Mouse (Mus musculus): Measurements from ENCODE around the gene Cpd. TPM values are rescaled to one million over a fixed set of nuclear protein-coding genes. Genes with fewer than 3 reads are reported as not detected.

Cpd gene
- total and polyA plus RNA-seq, 3 experiments, result 11.2 to 28.5 (median 27.7) TPM

- H3K36me3 ChIP-seq (replicated peaks in 1 of 2; ENCODE audit: control insufficient read depth in 1 of 2, insufficient read depth in 1 of 2, low read length in 1 of 2), result peaks cover 15 to 74% of the 10 kb centered on the region in 2 experiments
- in situ Hi-C loops (cut with MboI; ENCODE audit: low pct_ligation_motif_present, low pct_unique_long_range_greater_than_20kb, low sequenced_read_pairs), result no loop called here
- no peak for DNase-seq (ENCODE audit: extremely low read depth)
Observed at GRCm38 (mm10) chr11:76797236-76797635, 49.6 kb downstream of the Cpd start.

GRCm38 (mm10) chr11:76795326-76795725 lies 51.5 kb downstream of the Cpd start:
- no peaks in the 10 kb centered on the region for H3K9me3 ChIP-seq (replicated peaks; ENCODE audit: low read length)
- no peaks in the 10 kb centered on the region for H3K27me3 ChIP-seq (replicated peaks)
- H3K4me2 ChIP-seq (ENCODE audit: insufficient read depth, low read depth, poor library complexity, severe bottlenecking), result no peak overlapping the region
- dilution Hi-C loops (cut with MboI; ENCODE audit: extremely low pct_ligation_motif_present, extremely low pct_unique_long_range_greater_than_20kb, low sequenced_read_pairs) (no loop called here), in situ Hi-C loops (cut with MboI; ENCODE audit: low pct_ligation_motif_present, low pct_unique_long_range_greater_than_20kb, low sequenced_read_pairs) (no loop called here)
- TF ChIP-seq BHLHE40 (IDR thresholded peaks at IDR 0.05; ENCODE audit: low read depth, low read length), result no peak
- no peak for TF ChIP-seq IRF4 (IDR thresholded peaks at IDR 0.05; ENCODE audit: low read depth, low read length)
- TF ChIP-seq POLR2AphosphoS2 (IDR thresholded peaks at IDR 0.05; ENCODE audit: low read depth, low read length), result no peak
- TF ChIP-seq ZKSCAN1 (IDR thresholded peaks at IDR 0.05; ENCODE audit: borderline replicate concordance, low read depth, low read length), result no peak
- TF ChIP-seq MYC (IDR thresholded peaks at IDR 0.05; ENCODE audit: low read depth, low read length), result no peak
- TF ChIP-seq NELFE (IDR thresholded peaks at IDR 0.05; ENCODE audit: low read depth, low read length), result no peak
- TF ChIP-seq USF1 (IDR thresholded peaks at IDR 0.05; ENCODE audit: low read depth, low read length), result no peak
- TF ChIP-seq UBTF (IDR thresholded peaks at IDR 0.05; ENCODE audit: low read depth, low read length), result no peak
- no peak for TF ChIP-seq ZC3H11A (IDR thresholded peaks at IDR 0.05; ENCODE audit: low read depth, low read length)
- no peak for TF ChIP-seq ZNF384 (IDR thresholded peaks at IDR 0.05; ENCODE audit: low read depth, low read length)
- TF ChIP-seq CHD1 (IDR thresholded peaks at IDR 0.05; ENCODE audit: low read depth, low read length), result no peak
- no peak for TF ChIP-seq CHD2 (IDR thresholded peaks at IDR 0.05; ENCODE audit: low read length)
- no peak for TF ChIP-seq MXI1 (IDR thresholded peaks at IDR 0.05; ENCODE audit: low read depth, low read length)
- TF ChIP-seq EP300 (IDR thresholded peaks at IDR 0.05; ENCODE audit: low read length), result no peak
- no peak for TF ChIP-seq KAT2A (IDR thresholded peaks at IDR 0.05; ENCODE audit: insufficient replicate concordance, low read length)
- TF ChIP-seq TBP (conservative IDR thresholded peaks at IDR 0.05; ENCODE audit: low read depth, low read length), result no peak
- TF ChIP-seq TCF12 (IDR thresholded peaks at IDR 0.05; ENCODE audit: low read depth, low read length), result no peak
- no peak for TF ChIP-seq JUN (IDR thresholded peaks at IDR 0.05; ENCODE audit: insufficient read depth, low read depth, low read length)
- no peak for TF ChIP-seq ZMIZ1 (IDR thresholded peaks at IDR 0.05; ENCODE audit: low read depth, low read length)
- no peak overlapping the region for H3K4me3 ChIP-seq (replicated peaks in 1 of 3; ENCODE audit: low read depth in 2 of 3, low read length in 2 of 3, poor library complexity in 1 of 3)
- H3K79me2 ChIP-seq (replicated peaks; ENCODE audit: control insufficient read depth, extremely low read depth, insufficient read depth, poor library complexity, severe bottlenecking), result no peaks in the 10 kb centered on the region
- H3K36me3 ChIP-seq (replicated peaks in 1 of 2; ENCODE audit: control insufficient read depth in 1 of 2, insufficient read depth in 1 of 2, low read length in 1 of 2), result peaks cover 24 to 77% of the 10 kb centered on the region in 2 experiments
- H3K9ac ChIP-seq (ENCODE audit: insufficient read depth, low read depth), result no peak overlapping the region
- DNase-seq (ENCODE audit: extremely low read depth), result no peak
- peaks cover 5 to 14% of the 10 kb centered on the region in 2 experiments for H3K4me1 ChIP-seq (ENCODE audit: control insufficient read depth in 1 of 2, insufficient read depth in 2 of 2)
- no peak overlapping the region for H3K27ac ChIP-seq (ENCODE audit: insufficient read depth, low read depth)

More at GRCm38 (mm10) chr11:76797236-76797635, 49.6 kb downstream of the Cpd start:
- H3K4me3 ChIP-seq (replicated peaks in 1 of 3; ENCODE audit: low read depth in 2 of 3, low read length in 2 of 3, poor library complexity in 1 of 3), result no peak overlapping the region
- H3K27ac ChIP-seq (ENCODE audit: insufficient read depth, low read depth), result no peak overlapping the region
- no peaks in the 10 kb centered on the region for H3K4me1 ChIP-seq (ENCODE audit: control insufficient read depth in 1 of 2, insufficient read depth in 2 of 2)
- no peaks in the 10 kb centered on the region for H3K9me3 ChIP-seq (replicated peaks; ENCODE audit: low read length)
- no peaks in the 10 kb centered on the region for H3K27me3 ChIP-seq (replicated peaks)
- H3K79me2 ChIP-seq (replicated peaks; ENCODE audit: control insufficient read depth, extremely low read depth, insufficient read depth, poor library complexity, severe bottlenecking), result no peaks in the 10 kb centered on the region
- no peak overlapping the region for H3K9ac ChIP-seq (ENCODE audit: insufficient read depth, low read depth)
- TF ChIP-seq SMC3 (IDR thresholded peaks at IDR 0.05; ENCODE audit: low read depth, low read length), result no peak
- TF ChIP-seq CTCF (conservative IDR thresholded peaks at IDR 0.05 in 1 of 2, IDR thresholded peaks at IDR 0.05 in 1 of 2; ENCODE audit: low read depth in 2 of 2, low read length in 2 of 2), result no peak
- TF ChIP-seq RAD21 (IDR thresholded peaks at IDR 0.05; ENCODE audit: low read depth, low read length), result no peak
- no peak for TF ChIP-seq MYC (IDR thresholded peaks at IDR 0.05; ENCODE audit: low read depth, low read length)
- no peak for TF ChIP-seq RCOR1 (conservative IDR thresholded peaks at IDR 0.05; ENCODE audit: low read depth, low read length)
- no peak for TF ChIP-seq JUND (conservative IDR thresholded peaks at IDR 0.05; ENCODE audit: low read depth, low read length)
- TF ChIP-seq IRF4 (IDR thresholded peaks at IDR 0.05; ENCODE audit: low read depth, low read length), result no peak
- TF ChIP-seq PAX5 (IDR thresholded peaks at IDR 0.05; ENCODE audit: low read length), result no peak
- TF ChIP-seq MAZ (IDR thresholded peaks at IDR 0.05; ENCODE audit: low read depth, low read length), result no peak
- TF ChIP-seq SIN3A (IDR thresholded peaks at IDR 0.05; ENCODE audit: low read length), result no peak
- TF ChIP-seq POLR2AphosphoS2 (IDR thresholded peaks at IDR 0.05; ENCODE audit: low read depth, low read length), result no peak
- no peak for TF ChIP-seq NELFE (IDR thresholded peaks at IDR 0.05; ENCODE audit: low read depth, low read length)
- TF ChIP-seq KAT2A (IDR thresholded peaks at IDR 0.05; ENCODE audit: insufficient replicate concordance, low read length), result no peak
- no peak for TF ChIP-seq MXI1 (IDR thresholded peaks at IDR 0.05; ENCODE audit: low read depth, low read length)
- TF ChIP-seq ZC3H11A (IDR thresholded peaks at IDR 0.05; ENCODE audit: low read depth, low read length), result no peak
- TF ChIP-seq USF2 (conservative IDR thresholded peaks at IDR 0.05; ENCODE audit: low read depth, low read length), result no peak
- no peak for TF ChIP-seq MAX (IDR thresholded peaks at IDR 0.05; ENCODE audit: low read length)
- TF ChIP-seq ELF1 (IDR thresholded peaks at IDR 0.05; ENCODE audit: low read depth, low read length), result no peak
- no peak for TF ChIP-seq MAFK (IDR thresholded peaks at IDR 0.05; ENCODE audit: insufficient replicate concordance, low read length)
- no peak for TF ChIP-seq ETS1 (conservative IDR thresholded peaks at IDR 0.05; ENCODE audit: low read depth, low read length)
- no peak overlapping the region for H3K4me2 ChIP-seq (ENCODE audit: insufficient read depth, low read depth, poor library complexity, severe bottlenecking)
- dilution Hi-C loops (cut with MboI; ENCODE audit: extremely low pct_ligation_motif_present, extremely low pct_unique_long_range_greater_than_20kb, low sequenced_read_pairs), result no loop called here

All from CH12.LX (cell line).